Mouse (Mus musculus): ENCODE measurements around the gene Hist1h2bl.

DNA sequence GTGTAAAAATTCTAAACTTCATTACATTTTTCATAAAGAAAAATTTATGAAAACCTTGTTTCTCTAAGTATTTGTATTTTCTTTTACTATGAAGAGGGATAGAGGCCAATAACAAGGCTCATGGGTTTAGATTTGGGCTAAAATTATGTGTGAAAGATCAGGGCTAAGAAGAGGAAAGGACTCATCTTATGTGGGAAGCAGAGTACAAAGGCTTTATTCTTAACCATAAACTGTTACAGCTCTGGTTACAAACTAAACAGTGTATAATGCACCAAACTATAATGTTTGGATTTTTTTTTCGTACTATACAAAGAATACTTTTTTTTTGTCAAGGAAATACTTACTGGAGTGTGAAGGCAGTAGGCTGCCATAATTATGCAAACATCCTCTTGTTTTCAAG is 39.8 kb upstream of the Hist1h2bl start:
- TF ChIP-seq CTCF (IDR thresholded peaks at IDR 0.05; ENCODE audit: borderline replicate concordance, control insufficient read depth, extremely low read depth, insufficient read depth, low read length, poor library complexity) (no peak), POLR2A (IDR thresholded peaks at IDR 0.05; ENCODE audit: control insufficient read depth, extremely low read depth, insufficient read depth, low read length, poor library complexity) (no peak)

Data from thymus, adult 2 months (tissue).